10 mouse cellular contexts compared by ENCODE assay signal in the genomic region with DNA sequence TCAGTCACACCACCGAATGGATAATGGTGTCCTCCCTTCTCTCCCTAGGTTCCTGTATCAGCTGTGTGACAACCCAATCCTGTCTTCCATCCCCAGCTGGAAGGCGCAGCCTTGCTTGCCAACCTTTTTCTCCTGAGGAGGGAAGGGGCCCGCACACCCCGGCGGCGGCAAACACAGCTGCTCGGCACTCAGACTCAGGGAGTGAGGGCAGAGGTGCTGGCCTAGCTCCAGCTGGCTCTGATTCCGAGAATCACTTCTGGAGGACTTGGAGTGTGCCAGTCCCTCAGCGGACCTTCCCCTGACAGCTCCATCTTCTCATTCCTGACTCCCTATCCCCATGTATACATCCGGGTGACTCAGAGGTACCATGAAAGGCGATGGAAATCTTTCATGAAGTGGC. TPM values are rescaled to one million over a fixed set of nuclear protein-coding genes. Genes with fewer than 3 reads are reported as not detected.
DNase-seq lines count a peak whose midpoint lies in the region; ATAC-seq lines count a peak whose summit lies in the region.
"Had no signal": no experiment of that assay in that cellular context is flagged by ENCODE, and none has a peak within 500 bp of the region (broad histone marks: within the 10 kb centered on the region; RNA-seq: fewer than 3 reads in every experiment).

No protein-coding gene starts in this region.

- H3K4me2 ChIP-seq in embryonic facial prominence, embryonic 13.5 days = no peak overlapping the region
- no peak overlapping the region for H3K4me2 ChIP-seq in neural tube, embryonic 14.5 days (ENCODE audit: low read depth, low read length)

- 59% methylated on average over 11 of the region's 11 CpGs for WGBS in embryonic facial prominence, embryonic 13.5 days
- 68% methylated on average over 11 of the region's 11 CpGs for WGBS in embryonic facial prominence, embryonic 10.5 days
- 38% methylated on average over 11 of the region's 11 CpGs for WGBS in neural tube, embryonic 14.5 days

- H3K36me3 ChIP-seq in embryonic facial prominence, embryonic 13.5 days = no peaks in the 10 kb centered on the region
- peaks cover 4% of the 10 kb centered on the region for H3K36me3 ChIP-seq in embryonic facial prominence, embryonic 10.5 days (replicated peaks)
- no peaks in the 10 kb centered on the region for H3K36me3 ChIP-seq in neural tube, embryonic 14.5 days (ENCODE audit: control insufficient read depth, insufficient read depth, low read length)

- H3K9ac ChIP-seq in embryonic facial prominence, embryonic 13.5 days = no peak overlapping the region
- no peak overlapping the region for H3K9ac ChIP-seq in neural tube, embryonic 14.5 days (replicated peaks; ENCODE audit: low read depth, low read length)

- no peaks in the 10 kb centered on the region for H3K9me3 ChIP-seq in embryonic facial prominence, embryonic 13.5 days
- no peaks in the 10 kb centered on the region for H3K9me3 ChIP-seq in embryonic facial prominence, embryonic 10.5 days
- no peaks in the 10 kb centered on the region for H3K9me3 ChIP-seq in neural tube, embryonic 14.5 days (ENCODE audit: control insufficient read depth, low read length)

- 0 out of 2 replicates have a peak, but pooled peaks have one; percentile 59 for ATAC-seq in embryonic facial prominence, embryonic 13.5 days (ENCODE audit: insufficient number of reproducible peaks, insufficient read depth, low FRiP score, low TSS enrichment, low read depth)
- peak; percentile 50; the same call in 1 of the 2 replicates for ATAC-seq in neural tube, embryonic 14.5 days (ENCODE audit: low read depth)
- ATAC-seq in granulocyte monocyte progenitor cell, adult 5-6 weeks (replicated peaks; ENCODE audit: poor library complexity, severe bottlenecking) = no peak

- H3K4me3 ChIP-seq in embryonic facial prominence, embryonic 13.5 days = no peak overlapping the region
- no peak overlapping the region for H3K4me3 ChIP-seq in embryonic facial prominence, embryonic 10.5 days
- no peak overlapping the region for H3K4me3 ChIP-seq in neural tube, embryonic 14.5 days (ENCODE audit: low read depth, low read length)

- DNase-seq in embryonic facial prominence, embryonic 10.5 days (ENCODE audit: low spot score) = no peak
- peak; percentile 36 for DNase-seq in Muller cell, postnatal 12 days (ENCODE audit: inconsistent ontology term)
- peak; percentile 54 for DNase-seq in gastrocnemius, postnatal 14 days
- DNase-seq in layer of hippocampus, postnatal 14 days (ENCODE audit: low spot score in 2 of 2) = peak; percentile 27 to 33
- no peak for DNase-seq in spleen, postnatal 14 days (ENCODE audit: low spot score in 2 of 2)

- peaks cover 30% of the 10 kb centered on the region for H3K4me1 ChIP-seq in embryonic facial prominence, embryonic 13.5 days
- peaks cover 17% of the 10 kb centered on the region for H3K4me1 ChIP-seq in embryonic facial prominence, embryonic 10.5 days
- peaks cover 14% of the 10 kb centered on the region; the same call in 1 of the 2 replicates for H3K4me1 ChIP-seq in neural tube, embryonic 14.5 days (ENCODE audit: control insufficient read depth, insufficient read depth, low read length)

- H3K27ac ChIP-seq in embryonic facial prominence, embryonic 13.5 days = no peak overlapping the region
- H3K27ac ChIP-seq in embryonic facial prominence, embryonic 10.5 days (replicated peaks) = no peak overlapping the region; the same call in 1 of the 2 replicates
- H3K27ac ChIP-seq in neural tube, embryonic 14.5 days (ENCODE audit: low read depth, low read length) = peak overlapping the region; percentile 53

- intact Hi-C loops in gastrocnemius, postnatal 14 days (cut with DNase I; ENCODE audit: low total_unique reads) = no loop called here

- peaks cover 7% of the 10 kb centered on the region for H3K27me3 ChIP-seq in embryonic facial prominence, embryonic 13.5 days
- 0 out of 2 replicates have a peak, but pooled peaks cover 3% of the 10 kb centered on the region for H3K27me3 ChIP-seq in embryonic facial prominence, embryonic 10.5 days (replicated peaks; ENCODE audit: low read depth, poor library complexity, severe bottlenecking)
- no peaks in the 10 kb centered on the region for H3K27me3 ChIP-seq in neural tube, embryonic 14.5 days (ENCODE audit: control insufficient read depth, insufficient read depth, low read length)

RNA-seq across cellular contexts. Expression of a gene that starts 36.9 kb away (rescaled TPM):
- 0.22 and 0.39 TPM in 2 replicates for polyA plus RNA-seq in embryonic facial prominence, embryonic 13.5 days (2015; fragmentation: Nextera tagmentation; extraction: Ambion mirVana)
- 1.7 and 3.6 TPM in 2 replicates for polyA plus RNA-seq in embryonic facial prominence, embryonic 10.5 days (2016; fragmentation: Nextera tagmentation; extraction: Ambion mirVana)
- not detected for total RNA-seq in gastrocnemius, postnatal 14 days (2021)
- not detected for total RNA-seq in layer of hippocampus, postnatal 14 days (2021)
- 0.23 and 0.52 TPM in 2 replicates for polyA plus RNA-seq in neural tube, embryonic 14.5 days (2014; fragmentation: Nextera tagmentation; extraction: Ambion mirVana)
- not detected in 2 replicates for total RNA-seq in granulocyte monocyte progenitor cell, adult 5-6 weeks (2014; fragmentation: Nextera tagmentation)
- total RNA-seq in granulocyte monocyte progenitor cell, adult 5-6 weeks (2017) = not detected in 2 replicates
- total RNA-seq: layer of hippocampus, adult 8-10 months had no signal
- polyA plus RNA-seq: C2C12 had no signal

Comparison
In these comparisons a context has a peak if more than half of its experiments do, and no peak if none do; other contexts are left out.
1. DNase-seq: peak in Muller cell, postnatal 12 days (single experiment), gastrocnemius, postnatal 14 days (single experiment) and layer of hippocampus, postnatal 14 days (2 of 2); none in embryonic facial prominence, embryonic 10.5 days (single experiment) and spleen, postnatal 14 days (0 of 2).